Mouse (Mus musculus): ENCODE results near the gene Osgep. TPM values are rescaled to one million over a fixed set of nuclear protein-coding genes. Genes with fewer than 3 reads are reported as not detected.

The Osgep gene
- polyA plus RNA-seq, 1 experiment from 2014 or later = 134 TPM

DNA sequence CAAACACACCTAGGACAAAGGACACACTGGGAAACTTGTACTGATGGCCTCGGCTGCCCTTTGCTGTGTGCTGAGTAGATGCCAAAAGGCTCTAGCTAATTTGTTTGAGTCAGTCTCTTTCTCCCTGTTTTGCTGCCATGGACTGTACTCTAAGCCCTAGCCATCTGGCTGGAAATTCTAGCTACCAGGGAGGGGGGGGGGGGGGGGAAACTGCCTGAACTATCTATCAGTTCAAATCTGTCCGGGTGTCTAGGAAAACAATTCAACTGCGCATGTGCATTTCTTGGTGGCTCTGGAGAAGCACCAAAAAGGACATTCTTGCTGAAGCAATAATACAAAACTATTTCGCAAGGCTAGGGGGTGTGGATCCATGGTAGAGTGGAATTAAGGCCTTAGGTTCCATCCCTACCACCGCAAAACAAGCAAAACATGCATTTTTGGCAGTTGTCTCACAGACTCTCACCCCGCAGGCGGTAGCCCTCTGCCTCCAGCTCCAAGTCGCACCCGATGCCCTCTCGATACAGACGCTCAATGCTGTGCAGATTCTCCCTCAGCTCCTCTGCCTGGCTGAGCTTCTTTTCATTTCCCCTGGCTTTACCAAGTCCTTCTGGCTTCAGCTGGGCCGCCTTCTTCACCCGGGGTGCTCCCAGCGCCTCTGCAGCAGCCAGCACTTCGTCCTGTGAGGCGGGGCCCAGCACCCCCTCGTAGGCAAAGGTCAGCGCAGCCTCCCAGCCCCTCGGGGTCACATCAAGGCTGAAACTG is 28.5 kb downstream of the Osgep start:
- Histone ChIP-seq H3K4me1 (replicated peaks) (peaks cover 11% of the 10 kb centered on the region), H3K36me3 (no peaks in the 10 kb centered on the region), H3K9ac (peak overlapping the region; percentile 37), H3K27ac (no peak overlapping the region), H3K9me3 (no peaks in the 10 kb centered on the region), H3K4me2 (replicated peaks) (peak overlapping the region; percentile 94), H3K27me3 (replicated peaks) (0 out of 2 replicates have a peak, but pooled peaks cover 3% of the 10 kb centered on the region), H3K4me3 (replicated peaks) (peak overlapping the region; percentile 44)
- 15% methylated on average over 19 of the region's 19 CpGs for WGBS
- peak; percentile 67 for ATAC-seq

DNA sequence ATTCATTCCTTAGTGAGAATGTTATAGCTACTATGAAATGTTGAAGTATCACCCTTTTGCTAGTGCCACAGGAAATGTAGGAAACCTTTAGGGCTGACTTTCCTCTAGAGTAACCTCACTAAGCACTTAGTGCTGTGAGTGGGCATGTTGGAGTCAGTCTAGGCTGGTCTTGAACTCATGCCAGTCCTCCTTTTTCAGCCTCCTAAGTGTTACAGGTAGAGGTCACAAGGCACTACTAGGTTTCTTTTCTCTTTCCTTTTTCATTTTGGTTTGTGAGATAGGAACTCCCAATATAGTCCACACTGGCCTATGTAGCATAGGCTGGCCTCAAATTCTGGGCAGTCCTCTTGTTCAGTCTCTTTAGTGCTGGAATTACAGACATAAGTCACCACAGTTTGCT is 29.3 kb downstream of the Osgep start:
- no peak overlapping the region for H3K4me2 ChIP-seq (replicated peaks)
- H3K4me3 ChIP-seq (replicated peaks) = no peak overlapping the region
- no peaks in the 10 kb centered on the region for H3K9me3 ChIP-seq
- H3K27me3 ChIP-seq (replicated peaks) = 0 out of 2 replicates have a peak, but pooled peaks cover 3% of the 10 kb centered on the region
- H3K4me1 ChIP-seq (replicated peaks) = peaks cover 11% of the 10 kb centered on the region
- H3K36me3 ChIP-seq = no peaks in the 10 kb centered on the region
- no peak for ATAC-seq
- no peak overlapping the region for H3K27ac ChIP-seq
- no peak overlapping the region for H3K9ac ChIP-seq

DNA sequence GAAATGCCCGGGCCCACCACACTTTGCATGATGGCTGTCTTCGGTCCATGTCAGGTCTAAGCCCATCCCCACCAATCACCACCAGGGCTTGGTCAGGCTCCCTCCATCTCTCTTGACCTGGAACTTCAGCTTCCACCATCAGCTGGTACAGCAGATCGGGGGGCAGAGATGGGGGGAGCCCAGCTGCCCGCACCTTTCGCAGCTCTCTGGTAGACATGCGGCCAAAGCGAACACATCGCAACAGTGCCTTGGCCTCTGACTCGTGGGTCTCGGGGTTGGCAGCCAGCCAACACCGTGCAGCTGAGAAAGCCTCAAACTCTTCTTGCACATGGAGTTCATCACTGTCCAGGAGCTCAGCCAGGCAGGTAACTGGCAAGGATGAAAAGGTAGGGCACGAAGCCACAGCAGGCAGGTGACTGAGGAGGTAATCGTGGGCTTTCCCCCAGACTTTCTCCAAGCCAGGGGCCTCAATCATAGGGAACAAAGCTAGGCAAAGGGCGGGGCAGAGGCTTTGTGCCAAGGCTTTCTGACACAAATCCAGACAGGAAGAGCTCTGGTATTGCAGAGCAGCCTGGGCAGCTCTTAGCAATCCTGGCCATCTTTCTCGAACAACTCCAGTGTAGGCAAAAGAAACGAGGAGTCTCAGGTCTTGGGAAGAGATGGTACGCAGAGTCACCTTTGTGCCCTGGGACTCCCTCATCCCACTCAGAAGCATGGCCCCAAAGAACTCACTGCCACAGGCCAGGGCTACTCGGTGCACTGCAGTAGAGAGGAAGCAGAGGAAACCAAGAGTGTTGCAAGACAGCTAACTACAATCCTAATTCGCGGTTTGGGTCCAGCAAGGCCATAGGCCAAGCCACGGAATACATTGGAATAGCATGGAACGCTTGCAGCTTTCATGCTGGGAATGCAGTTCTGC is 31.9 kb downstream of the Osgep start:
- no peak overlapping the region for H3K9ac ChIP-seq
- peaks cover 11% of the 10 kb centered on the region for H3K4me1 ChIP-seq (replicated peaks)
- WGBS = 83% methylated on average over 22 of the region's 22 CpGs
- no peak overlapping the region for H3K4me2 ChIP-seq (replicated peaks)
- H3K27ac ChIP-seq = no peak overlapping the region
- no peak for ATAC-seq
- H3K36me3 ChIP-seq = no peaks in the 10 kb centered on the region
- no peaks in the 10 kb centered on the region for H3K9me3 ChIP-seq
- H3K27me3 ChIP-seq (replicated peaks) = 0 out of 2 replicates have a peak, but pooled peaks cover 3% of the 10 kb centered on the region
- H3K4me3 ChIP-seq (replicated peaks) = no peak overlapping the region

DNA sequence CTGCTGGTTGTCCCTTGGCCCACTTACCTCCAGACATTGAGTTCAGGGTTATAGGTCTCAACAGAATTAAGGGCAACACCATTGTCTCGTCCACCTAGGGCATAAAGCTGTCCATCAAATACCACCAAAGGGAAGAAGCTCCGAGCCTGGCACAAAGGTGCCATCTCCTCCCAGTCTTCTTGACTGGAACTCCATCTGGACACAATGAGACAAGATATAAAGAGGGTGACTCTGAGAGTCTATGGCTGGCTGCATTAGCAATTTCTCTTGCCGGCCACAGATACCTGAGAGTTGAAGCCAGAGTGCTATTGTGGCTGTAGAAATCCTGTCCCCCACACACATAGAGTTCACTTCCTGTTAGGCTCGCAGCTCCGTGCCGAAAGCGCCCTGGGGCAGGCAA is 32.6 kb downstream of the Osgep start:
- Histone ChIP-seq H3K9ac (no peak overlapping the region), H3K4me1 (replicated peaks) (peaks cover 11% of the 10 kb centered on the region), H3K4me3 (replicated peaks) (no peak overlapping the region), H3K9me3 (no peaks in the 10 kb centered on the region), H3K36me3 (no peaks in the 10 kb centered on the region), H3K4me2 (replicated peaks) (no peak overlapping the region), H3K27ac (no peak overlapping the region), H3K27me3 (replicated peaks) (0 out of 2 replicates have a peak, but pooled peaks cover 3% of the 10 kb centered on the region)
- WGBS = 86% methylated on average over 7 of the region's 7 CpGs
- ATAC-seq = no peak

DNA sequence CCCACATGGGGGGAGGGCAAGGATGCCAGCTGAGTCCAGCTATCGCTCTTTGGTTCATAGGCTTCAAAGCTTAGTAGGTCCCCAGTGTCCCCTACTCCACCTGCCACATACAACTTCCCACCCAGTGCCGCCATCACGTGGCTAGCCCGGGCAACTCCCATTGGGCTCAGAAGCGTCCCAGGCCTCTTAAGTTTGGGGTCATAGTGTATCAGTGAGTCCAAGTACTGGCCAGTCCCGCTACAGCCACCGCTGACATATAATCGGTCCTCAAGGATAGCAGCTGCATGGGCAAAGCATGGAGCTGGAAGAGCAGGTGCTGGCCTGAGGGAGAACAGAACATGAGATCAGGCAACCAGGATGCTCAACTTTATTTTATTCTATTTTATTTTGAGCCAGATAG is 33.1 kb downstream of the Osgep start:
- 91% methylated on average over 8 of the region's 8 CpGs for WGBS
- Histone ChIP-seq H3K9ac (no peak overlapping the region), H3K9me3 (no peaks in the 10 kb centered on the region), H3K27me3 (replicated peaks) (no peaks in the 10 kb centered on the region), H3K27ac (no peak overlapping the region), H3K36me3 (no peaks in the 10 kb centered on the region), H3K4me1 (replicated peaks) (peaks cover 9% of the 10 kb centered on the region), H3K4me3 (replicated peaks) (no peak overlapping the region), H3K4me2 (replicated peaks) (no peak overlapping the region)
- no peak for ATAC-seq

DNA sequence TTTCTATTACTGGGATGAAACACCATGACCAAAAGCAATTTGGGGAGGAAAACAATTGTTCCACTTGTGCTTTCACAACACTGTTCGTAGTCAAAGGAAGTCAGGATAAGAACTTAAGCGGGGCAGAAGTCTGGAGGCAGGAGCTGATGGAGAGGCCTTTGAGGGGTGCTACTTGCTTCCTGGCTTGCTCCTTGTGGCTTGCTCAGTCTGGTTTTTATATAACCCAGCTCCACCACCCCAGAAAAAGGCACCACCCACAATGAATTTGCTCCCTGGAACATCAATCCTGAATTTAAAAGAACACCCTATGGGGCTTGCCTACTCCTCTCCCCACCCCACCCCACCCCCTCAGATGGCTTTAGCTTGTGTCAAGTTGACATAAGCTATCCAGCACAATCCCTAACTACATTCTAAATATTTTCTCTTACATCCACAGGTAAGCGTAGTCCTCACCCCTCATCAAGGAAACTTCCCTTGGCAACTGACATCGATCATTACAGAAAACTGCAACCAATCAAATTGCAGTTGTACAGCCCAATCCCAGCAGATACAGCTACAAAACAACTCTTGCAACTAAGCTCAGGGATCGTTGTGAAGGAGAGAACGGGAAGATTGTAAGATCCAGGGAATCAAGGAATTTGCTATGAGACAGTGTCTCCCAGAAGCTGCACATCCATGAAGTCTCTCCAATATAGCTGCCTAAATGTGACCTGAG is 48.3 kb downstream of the Osgep start:
- no peak overlapping the region for H3K27ac ChIP-seq
- no peak overlapping the region for H3K9ac ChIP-seq
- no peaks in the 10 kb centered on the region for H3K36me3 ChIP-seq
- no peaks in the 10 kb centered on the region for H3K27me3 ChIP-seq (replicated peaks)
- ATAC-seq = no peak
- no peak overlapping the region for H3K4me2 ChIP-seq (replicated peaks)
- no peaks in the 10 kb centered on the region for H3K9me3 ChIP-seq
- WGBS = 87% methylated on average over 6 of the region's 6 CpGs
- no peaks in the 10 kb centered on the region for H3K4me1 ChIP-seq (replicated peaks)
- no peak overlapping the region for H3K4me3 ChIP-seq (replicated peaks)

DNA sequence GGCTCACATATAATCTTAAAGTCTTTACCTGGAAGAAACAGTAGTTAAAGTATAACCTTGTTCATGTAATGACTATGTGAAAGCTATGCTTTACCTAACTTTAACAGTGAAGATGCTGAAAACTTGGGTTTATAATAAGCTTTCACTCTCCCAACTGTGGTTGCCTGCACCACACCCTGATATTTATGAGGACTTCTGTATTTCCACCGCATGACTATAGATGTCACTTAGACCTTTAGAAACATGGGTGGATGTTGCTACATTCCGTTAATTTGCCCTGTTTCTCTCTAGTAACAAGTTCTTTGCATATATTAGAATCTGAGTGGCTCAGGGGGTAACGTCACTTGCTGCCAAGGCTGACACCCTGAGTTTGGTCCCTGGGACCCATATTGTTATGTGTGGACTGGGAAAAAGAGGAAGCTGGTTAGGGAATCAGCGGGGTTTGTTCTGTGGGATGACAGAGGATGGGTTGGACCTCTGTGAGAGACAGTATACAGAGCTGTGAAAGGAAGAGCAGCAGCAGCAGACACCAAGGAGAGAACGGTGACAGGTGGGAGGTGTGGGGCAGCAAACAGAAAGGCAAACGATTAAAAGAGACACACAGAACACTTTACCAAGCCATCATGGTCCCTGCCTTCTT is 49.0 kb downstream of the Osgep start:
- ATAC-seq = peak; percentile 44; the same call in 1 of the 2 replicates
- Histone ChIP-seq H3K4me2 (replicated peaks) (no peak overlapping the region), H3K4me3 (replicated peaks) (no peak overlapping the region), H3K9ac (no peak overlapping the region), H3K9me3 (no peaks in the 10 kb centered on the region), H3K4me1 (replicated peaks) (0 out of 2 replicates have a peak, but pooled peaks cover 2% of the 10 kb centered on the region), H3K27me3 (replicated peaks) (no peaks in the 10 kb centered on the region), H3K27ac (no peak overlapping the region), H3K36me3 (no peaks in the 10 kb centered on the region)
- 79% methylated on average over 6 of the region's 6 CpGs for WGBS

DNA sequence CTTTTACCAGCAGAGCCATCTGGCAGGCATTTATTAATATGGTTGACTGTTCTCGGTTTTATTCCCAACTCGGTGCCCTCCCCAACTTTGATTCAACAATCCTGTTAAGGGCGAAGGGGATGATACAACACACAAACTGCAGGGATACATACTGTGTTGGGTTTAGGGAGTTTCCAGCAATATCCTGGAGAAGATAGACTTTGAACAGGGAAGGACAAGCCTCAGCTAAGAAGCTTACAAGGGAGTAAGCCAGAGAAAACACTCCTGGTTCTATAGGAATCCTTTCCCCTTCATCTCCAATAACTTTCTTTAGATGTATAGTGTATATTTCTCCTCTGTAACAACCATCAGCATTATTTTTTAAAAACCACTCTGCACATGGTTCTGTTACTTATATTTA is 49.5 kb downstream of the Osgep start:
- no peak overlapping the region for H3K27ac ChIP-seq
- no peaks in the 10 kb centered on the region for H3K9me3 ChIP-seq
- 0 out of 2 replicates have a peak, but pooled peaks cover 4% of the 10 kb centered on the region for H3K4me1 ChIP-seq (replicated peaks)
- no peak overlapping the region for H3K4me3 ChIP-seq (replicated peaks)
- no peak overlapping the region for H3K9ac ChIP-seq
- no peaks in the 10 kb centered on the region for H3K36me3 ChIP-seq
- H3K4me2 ChIP-seq (replicated peaks) = no peak overlapping the region
- WGBS = 79% methylated on average over 3 of the region's 3 CpGs
- no peaks in the 10 kb centered on the region for H3K27me3 ChIP-seq (replicated peaks)
- ATAC-seq = peak; percentile 73

DNA sequence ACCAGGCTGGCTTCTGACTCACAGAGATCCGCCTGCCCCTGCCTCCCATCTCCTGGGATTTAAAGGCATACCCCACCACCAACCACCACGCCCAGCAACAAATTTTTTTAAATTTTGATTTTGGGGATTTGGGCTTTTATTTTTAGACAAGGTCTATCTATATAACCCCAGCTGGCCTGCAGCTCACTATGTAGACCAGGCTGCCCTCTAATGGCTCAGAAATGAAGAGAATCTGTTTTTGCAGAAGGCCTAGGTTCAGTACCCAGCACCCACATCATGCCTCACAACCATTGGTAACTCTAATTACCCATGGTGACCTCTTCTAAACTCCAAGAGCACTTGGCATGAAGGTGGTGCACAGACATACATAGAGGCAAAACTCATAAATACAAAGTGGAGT is 53.4 kb downstream of the Osgep start:
- no peak overlapping the region for H3K4me2 ChIP-seq (replicated peaks)
- ATAC-seq = no peak
- H3K9ac ChIP-seq = no peak overlapping the region
- 0 out of 2 replicates have a peak, but pooled peaks cover 6% of the 10 kb centered on the region for H3K36me3 ChIP-seq
- no peaks in the 10 kb centered on the region for H3K27me3 ChIP-seq (replicated peaks)
- H3K27ac ChIP-seq = no peak overlapping the region
- WGBS = 92% methylated on average over 2 of the region's 2 CpGs
- no peak overlapping the region for H3K4me3 ChIP-seq (replicated peaks)
- H3K9me3 ChIP-seq = no peaks in the 10 kb centered on the region
- 0 out of 2 replicates have a peak, but pooled peaks cover 4% of the 10 kb centered on the region for H3K4me1 ChIP-seq (replicated peaks)

DNA sequence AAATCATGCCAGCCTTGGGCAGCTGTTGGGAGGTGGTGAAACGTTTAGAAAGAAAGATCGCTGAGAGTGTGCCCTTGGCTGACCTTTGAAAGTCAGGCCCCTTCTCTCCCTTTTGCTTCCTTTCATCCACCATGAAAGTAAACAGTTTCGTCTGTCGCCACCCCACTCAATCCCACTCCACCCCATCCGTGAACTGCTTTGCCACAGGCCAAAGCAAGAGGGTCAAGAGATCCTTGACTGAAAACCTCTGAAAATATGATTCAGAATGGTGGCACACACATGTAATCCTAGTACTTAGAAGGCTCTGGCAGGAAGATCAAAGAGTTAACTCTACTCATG is 53.9 kb downstream of the Osgep start:
- Histone ChIP-seq H3K9me3 (no peaks in the 10 kb centered on the region), H3K4me1 (replicated peaks) (0 out of 2 replicates have a peak, but pooled peaks cover 4% of the 10 kb centered on the region), H3K9ac (0 out of 2 replicates have a peak overlapping the region, but pooled peaks have one; percentile 56), H3K27me3 (replicated peaks) (no peaks in the 10 kb centered on the region), H3K4me3 (replicated peaks) (peak overlapping the region; percentile 58), H3K36me3 (0 out of 2 replicates have a peak, but pooled peaks cover 6% of the 10 kb centered on the region), H3K27ac (peak overlapping the region; percentile 52), H3K4me2 (replicated peaks) (peak overlapping the region; percentile 68)
- WGBS = 21% methylated on average over 5 of the region's 5 CpGs
- ATAC-seq = no peak; the same call in 1 of the 2 replicates

DNA sequence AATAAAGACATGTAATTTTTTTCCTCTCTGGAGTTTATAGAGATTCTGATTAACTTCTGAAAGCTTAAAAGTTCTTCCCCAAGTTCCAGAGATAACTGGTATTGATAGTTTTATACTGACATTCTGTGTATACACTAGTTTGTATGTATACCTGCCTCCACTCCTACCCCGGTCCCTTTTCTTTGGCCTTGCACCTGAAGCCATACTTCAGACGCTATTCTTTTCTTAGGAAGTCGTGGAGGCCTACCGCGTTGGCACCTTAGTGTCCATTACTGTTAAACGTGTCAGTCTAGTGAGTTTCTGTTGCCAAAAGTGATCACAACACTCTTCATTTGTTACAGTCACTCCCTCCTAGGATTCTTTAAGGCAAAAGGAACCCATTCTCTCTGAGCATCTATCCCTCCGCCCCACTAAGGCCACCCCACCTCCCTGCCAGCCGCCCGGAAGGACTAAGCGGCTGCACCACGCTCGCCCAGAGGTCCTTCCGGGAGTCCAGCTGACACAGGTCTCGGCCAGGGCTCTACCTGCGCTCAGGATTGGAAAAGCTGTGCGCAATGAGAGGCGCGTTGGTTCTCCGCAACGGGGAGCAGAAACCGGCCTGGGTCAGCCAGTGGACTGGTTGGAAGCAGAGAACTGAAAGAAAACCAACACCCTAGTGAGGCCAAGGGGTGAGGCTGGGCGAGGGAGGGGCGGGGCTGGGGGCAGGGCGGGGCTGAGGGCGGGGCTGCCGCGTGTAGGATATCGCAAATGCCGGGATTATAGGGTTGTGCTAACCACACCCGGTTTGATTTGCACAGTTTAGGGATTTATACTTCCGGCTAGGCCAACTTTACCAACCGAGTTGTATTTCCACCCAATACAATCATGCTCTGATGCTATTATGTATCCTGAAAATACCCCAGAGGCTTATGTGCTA is 54.5 kb downstream of the Osgep start, which contains the start of gene Tep1:
Gene Tep1 (minus strand): TSS at position 672 of the 916 bp plus-strand sequence.
- Histone ChIP-seq H3K27me3 (replicated peaks) (no peaks in the 10 kb centered on the region), H3K4me1 (replicated peaks) (0 out of 2 replicates have a peak, but pooled peaks cover 4% of the 10 kb centered on the region), H3K4me2 (replicated peaks) (peak within 1 kb of the TSS; percentile 68), H3K4me3 (replicated peaks) (peak within 1 kb of the TSS; percentile 58), H3K36me3 (0 out of 2 replicates have a peak, but pooled peaks cover 6% of the 10 kb centered on the region), H3K9me3 (no peaks in the 10 kb centered on the region), H3K27ac (peak within 1 kb of the TSS; percentile 90), H3K9ac (peak within 1 kb of the TSS; percentile 56)
- WGBS = 6% methylated on average over 32 of the region's 32 CpGs
- peak; percentile 93 for ATAC-seq

Measured in intestine, embryonic 15.5 days (tissue).